Mouse (Mus musculus) adrenal gland, postnatal 4 days (tissue): ENCODE measurements around the gene Elfn2. TPM values are rescaled to one million over a fixed set of nuclear protein-coding genes. Genes with fewer than 3 reads are reported as not detected.

Source experiments
- DNase-seq, 2 experiments: peaks; one replicate each; pipeline ENCODE4 v3.0.0; 2021 to 2022; ENCODE audit warnings: low spot score in 2 of 2, mixed read lengths in 2 of 2
- long read RNA-seq, 2 experiments: library from polyadenylated mRNA; stranded (forward); transcript quantifications; one replicate each; pipeline ENCODE4 v2.0.0; 2021
- total RNA-seq, 2 experiments: library from RNA; stranded (reverse); gene quantifications; 2 replicates each; pipeline ENCODE4 v1.2.3; 2021

Gene Elfn2
- 1 to 10 TPM; 3.9 to 4.2 TPM for total RNA-seq
- long read RNA-seq, experiment 1: 0 reads
- long read RNA-seq, experiment 2, partial matches to known transcripts: 0 of 5 reads
- long read RNA-seq, experiment 2, other reads (novel, unspliced or antisense): 5 of 5 reads

- DNase-seq: no peak
Measured at GRCm38 (mm10) chr15:78718290-78719250, at the start of gene Elfn2. Gene Elfn2 (minus strand): TSS chr15:78718771.

GRCm38 (mm10) chr15:78763704-78764103, 45.1 kb upstream of the Elfn2 start:
- no peak for DNase-seq

GRCm38 (mm10) chr15:78763210-78763609, 44.6 kb upstream of the Elfn2 start:
- DNase-seq: no peak

GRCm38 (mm10) chr15:78761112-78761511, 42.5 kb upstream of the Elfn2 start:
- no peak for DNase-seq

GRCm38 (mm10) chr15:78758132-78758531, 39.6 kb upstream of the Elfn2 start:
- DNase-seq: no peak

GRCm38 (mm10) chr15:78755966-78756725, 37.6 kb upstream of the Elfn2 start:
- no peak for DNase-seq

- DNase-seq: no peak
Measured at GRCm38 (mm10) chr15:78755226-78755625, 36.7 kb upstream of the Elfn2 start.

GRCm38 (mm10) chr15:78754144-78754543, 35.6 kb upstream of the Elfn2 start:
- DNase-seq: no peak

GRCm38 (mm10) chr15:78752991-78753390, 34.4 kb upstream of the Elfn2 start:
- DNase-seq: no peak

- no peak for DNase-seq
Measured at GRCm38 (mm10) chr15:78750608-78751350, 32.2 kb upstream of the Elfn2 start.

GRCm38 (mm10) chr15:78749855-78750254, 31.3 kb upstream of the Elfn2 start:
- no peak for DNase-seq

GRCm38 (mm10) chr15:78744206-78744605, 25.6 kb upstream of the Elfn2 start:
- DNase-seq: peak; percentile 44 to 69

GRCm38 (mm10) chr15:78742831-78743230, 24.3 kb upstream of the Elfn2 start:
- no peak for DNase-seq

GRCm38 (mm10) chr15:78740662-78741061, 22.1 kb upstream of the Elfn2 start:
- no peak for DNase-seq

GRCm38 (mm10) chr15:78737146-78737545, 18.6 kb upstream of the Elfn2 start:
- no peak for DNase-seq

GRCm38 (mm10) chr15:78736681-78737100, 18.1 kb upstream of the Elfn2 start:
- no peak for DNase-seq

GRCm38 (mm10) chr15:78736181-78736579, 17.6 kb upstream of the Elfn2 start:
- no peak for DNase-seq

GRCm38 (mm10) chr15:78735431-78736180, 17.0 kb upstream of the Elfn2 start:
- DNase-seq: no peak

GRCm38 (mm10) chr15:78731830-78732229, 13.3 kb upstream of the Elfn2 start:
- DNase-seq: no peak

GRCm38 (mm10) chr15:78730315-78731049, 11.9 kb upstream of the Elfn2 start:
- DNase-seq: no peak
